Mouse (Mus musculus) naive thymus-derived CD4-positive, alpha-beta T cell, adult 2 months (primary cell): Measurements from ENCODE around the gene Gm20388.
A peak's percentile ranks its signal among the peaks of the same experiment; 100 is the strongest.

Experiments
- DNase-seq: peaks from one replicate; pipeline ENCODE4 v3.0.0-alpha.2; 2011; ENCODE audit warnings: low read depth

Gm20388 gene

DNA sequence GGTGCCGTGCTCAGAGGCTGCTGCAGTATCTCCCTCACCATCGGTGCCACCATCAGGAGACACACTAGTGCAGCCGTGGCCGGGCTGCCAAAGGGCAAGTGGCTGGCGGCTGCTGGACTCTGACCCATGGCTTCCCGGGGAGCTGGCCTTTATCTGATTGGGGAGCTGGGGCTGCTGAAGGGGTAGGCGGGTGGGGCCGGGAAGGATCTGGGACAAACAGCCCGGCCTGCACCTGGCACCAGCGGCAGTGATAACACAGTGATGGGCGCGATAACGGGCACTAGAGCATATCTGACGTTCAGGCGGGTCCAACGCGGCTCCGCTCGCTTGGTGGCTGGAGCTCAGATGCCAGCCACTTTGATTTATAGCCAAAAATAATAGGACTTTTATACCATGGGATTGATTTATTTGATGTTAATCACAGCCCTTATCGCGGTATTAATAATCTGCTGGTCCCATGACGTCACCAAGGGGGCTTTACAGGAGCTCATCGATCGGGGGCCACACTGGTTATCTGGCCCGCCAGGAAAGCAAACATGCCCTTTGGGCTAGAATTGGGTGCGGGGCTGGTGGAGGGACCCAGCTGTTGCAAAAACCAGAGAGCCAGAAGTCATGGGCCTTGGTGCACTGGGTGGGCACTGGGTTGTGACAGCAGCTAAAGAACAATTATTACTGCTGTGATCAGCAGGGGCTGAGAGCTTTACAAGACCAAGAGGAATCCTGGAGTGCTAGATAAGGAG lies 2396.2 kb downstream of the Gm20388 start:
- DNase-seq, result no peak

DNA sequence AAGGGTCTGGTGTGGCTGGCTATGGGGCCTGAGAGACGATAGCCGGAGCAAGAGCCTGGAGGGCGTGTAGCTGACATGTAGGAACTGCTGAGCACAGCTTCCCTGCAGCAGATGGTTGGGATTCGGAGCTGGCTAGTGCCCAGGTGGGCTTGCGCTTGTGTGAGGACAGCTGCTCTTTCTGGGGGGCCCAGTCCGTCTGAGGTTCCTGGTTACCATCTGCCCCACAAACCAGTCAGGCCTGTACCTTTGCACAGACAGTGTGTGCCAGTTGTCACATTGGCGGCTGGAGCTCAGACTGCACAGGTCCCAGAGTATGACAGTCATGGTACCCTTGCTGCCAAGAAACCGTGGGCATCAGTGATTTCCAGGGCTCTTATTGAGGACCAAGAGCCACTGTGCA lies 2397.2 kb downstream of the Gm20388 start:
- no peak for DNase-seq

DNA sequence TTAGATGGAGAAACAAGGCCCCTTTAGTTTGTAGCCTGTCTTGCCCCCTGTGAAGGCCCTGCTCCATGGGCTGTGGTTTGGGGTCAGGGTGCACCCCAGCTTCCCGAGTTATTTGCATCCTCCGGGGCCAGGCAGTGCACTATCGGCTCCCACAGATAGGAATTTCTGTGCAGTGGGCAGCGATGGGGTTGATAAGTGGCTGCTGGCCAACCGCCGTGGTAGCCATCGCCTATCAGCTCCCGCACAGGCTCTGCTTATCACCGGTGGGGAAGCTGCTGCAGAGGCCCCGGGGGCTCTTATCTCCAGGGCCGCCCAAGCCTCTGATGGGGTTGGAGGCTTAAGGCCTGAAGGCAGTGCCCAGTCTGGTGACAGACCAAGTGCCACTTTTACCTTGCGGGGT lies 2398.6 kb downstream of the Gm20388 start:
- DNase-seq, result no peak

DNA sequence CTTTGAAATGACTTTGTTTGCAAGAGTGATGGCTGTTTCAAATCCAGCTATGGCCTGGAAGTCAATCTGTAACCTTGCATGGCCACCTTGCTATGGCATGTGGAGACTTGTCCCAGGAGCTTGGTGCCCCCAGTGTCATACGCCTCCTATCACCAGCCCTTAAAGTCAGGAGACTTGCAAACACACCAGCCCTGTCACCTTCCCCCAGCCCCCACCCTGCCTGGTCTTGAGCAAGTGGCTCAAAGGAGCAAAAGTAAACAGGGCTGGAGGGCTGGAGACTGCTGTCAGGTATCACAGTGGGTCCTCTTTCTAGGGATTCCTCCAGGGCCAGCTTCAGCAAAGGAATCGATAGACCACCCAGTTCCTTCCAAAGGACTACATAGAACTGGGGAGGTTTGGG lies 2400.5 kb downstream of the Gm20388 start:
- no peak for DNase-seq

DNA sequence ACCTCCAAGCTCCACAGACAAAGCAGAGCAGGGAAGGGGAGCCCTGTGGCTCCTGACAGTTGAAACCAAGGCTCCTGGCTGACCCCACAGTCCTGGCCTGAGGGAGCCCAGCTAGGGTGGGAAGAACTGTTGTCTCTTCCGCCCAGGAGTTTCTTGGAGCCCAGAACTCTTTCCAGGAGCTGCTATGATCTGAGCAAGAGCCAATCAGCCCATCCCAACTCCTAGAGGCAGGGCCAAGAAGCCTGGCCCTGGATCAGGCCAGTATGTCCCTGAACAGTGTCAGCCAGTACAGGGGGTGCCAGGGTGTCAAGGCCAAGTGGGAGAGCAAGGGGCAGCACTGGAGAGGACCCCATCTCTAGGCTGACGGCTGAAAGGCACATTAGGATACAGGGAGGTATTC lies 2401.9 kb downstream of the Gm20388 start:
- no peak for DNase-seq

DNA sequence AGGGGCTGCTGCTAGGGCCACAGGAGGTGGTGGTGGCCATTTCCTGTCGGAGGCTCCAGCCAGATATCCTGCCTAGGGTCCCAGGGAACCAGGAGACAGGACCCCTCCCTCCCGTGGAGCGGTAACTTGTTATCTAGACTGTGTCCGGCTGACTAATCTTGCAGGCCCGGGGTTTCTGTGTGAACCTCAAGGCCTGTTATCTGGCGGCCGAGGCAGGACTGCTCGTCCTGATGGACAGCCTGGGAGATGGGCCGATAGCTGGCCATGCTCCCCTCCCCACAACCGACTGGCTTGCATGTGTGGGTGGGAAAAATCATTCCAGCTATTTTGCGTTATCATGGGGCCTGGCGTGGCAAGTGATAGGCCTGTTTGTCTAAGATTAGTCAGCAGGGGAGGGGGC lies 2402.7 kb downstream of the Gm20388 start:
- DNase-seq, result no peak

DNA sequence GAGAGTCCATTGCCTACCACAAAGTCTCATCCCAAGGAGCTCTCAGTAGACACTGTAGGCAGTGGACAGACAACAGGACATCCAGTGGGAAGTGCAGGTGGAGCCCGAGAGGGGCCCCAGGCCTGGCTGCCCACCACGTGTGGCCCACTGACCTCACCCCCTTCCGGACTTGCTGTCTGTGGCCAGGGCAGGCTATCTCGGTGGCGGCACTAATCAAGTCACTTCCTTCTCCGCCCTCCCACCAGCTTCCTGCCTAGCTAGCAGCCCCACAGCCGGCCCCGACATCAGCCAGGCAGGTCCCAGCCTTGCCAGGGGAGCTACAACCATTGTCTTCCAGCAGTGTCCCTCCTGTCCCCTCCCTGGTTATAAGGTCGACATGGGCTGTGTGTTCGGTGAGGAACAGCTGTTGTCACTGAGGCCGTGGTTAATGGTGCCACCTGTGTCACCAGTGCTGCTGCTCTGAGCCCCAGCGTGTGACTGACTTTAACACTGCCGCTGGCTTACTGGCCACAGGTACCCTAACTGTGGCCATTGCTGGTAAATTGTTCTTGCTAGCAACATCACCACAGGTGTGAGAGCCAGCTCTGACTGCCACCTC lies 2404.4 kb downstream of the Gm20388 start:
- DNase-seq, result no peak

DNA sequence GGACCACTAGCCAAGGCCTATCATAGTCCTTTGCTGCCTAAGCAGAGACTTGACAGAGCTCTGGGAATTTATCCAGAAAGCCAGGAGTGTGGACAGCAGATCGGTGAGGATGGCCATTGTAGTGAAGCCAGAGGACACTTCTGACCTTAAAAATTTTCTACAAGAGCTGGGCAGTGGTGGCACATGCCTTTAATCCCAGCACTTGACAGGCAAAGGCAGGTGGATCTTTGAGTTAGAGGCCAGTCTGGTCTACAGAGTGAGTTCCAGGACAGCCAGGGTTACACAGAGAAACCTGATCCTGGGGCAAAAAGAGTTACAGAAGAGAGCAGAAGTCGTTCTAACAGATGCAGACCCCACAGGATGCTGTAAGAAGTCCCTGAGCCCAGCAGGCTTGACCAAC lies 2405.8 kb downstream of the Gm20388 start:
- DNase-seq, result no peak

DNA sequence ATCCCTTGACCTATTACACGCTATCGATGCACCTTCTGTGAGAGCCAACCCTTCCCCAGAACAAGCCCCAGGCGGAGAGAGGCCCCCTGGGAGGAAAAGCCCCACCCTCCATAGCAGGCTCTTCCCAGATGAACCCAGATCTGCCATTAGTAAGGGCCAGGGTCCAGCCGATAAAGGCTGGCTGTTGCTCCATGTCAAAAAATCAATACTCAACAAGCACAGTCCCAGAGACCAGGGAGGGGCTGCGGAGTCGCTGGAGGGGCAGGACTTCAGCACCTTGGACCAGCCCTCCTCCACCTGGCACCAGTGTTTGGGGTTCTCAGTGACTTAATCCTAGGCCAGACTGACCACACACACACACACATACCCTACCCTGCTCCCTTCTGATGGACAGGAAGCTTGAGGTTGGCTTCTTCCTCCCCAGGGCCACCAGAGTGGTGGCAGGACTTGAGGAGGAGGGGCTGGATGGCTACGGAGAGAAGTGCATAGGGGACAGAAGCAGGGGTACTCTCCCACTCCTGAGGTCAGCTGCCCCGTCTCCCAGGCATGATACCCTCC lies 2407.4 kb downstream of the Gm20388 start:
- no peak for DNase-seq

DNA sequence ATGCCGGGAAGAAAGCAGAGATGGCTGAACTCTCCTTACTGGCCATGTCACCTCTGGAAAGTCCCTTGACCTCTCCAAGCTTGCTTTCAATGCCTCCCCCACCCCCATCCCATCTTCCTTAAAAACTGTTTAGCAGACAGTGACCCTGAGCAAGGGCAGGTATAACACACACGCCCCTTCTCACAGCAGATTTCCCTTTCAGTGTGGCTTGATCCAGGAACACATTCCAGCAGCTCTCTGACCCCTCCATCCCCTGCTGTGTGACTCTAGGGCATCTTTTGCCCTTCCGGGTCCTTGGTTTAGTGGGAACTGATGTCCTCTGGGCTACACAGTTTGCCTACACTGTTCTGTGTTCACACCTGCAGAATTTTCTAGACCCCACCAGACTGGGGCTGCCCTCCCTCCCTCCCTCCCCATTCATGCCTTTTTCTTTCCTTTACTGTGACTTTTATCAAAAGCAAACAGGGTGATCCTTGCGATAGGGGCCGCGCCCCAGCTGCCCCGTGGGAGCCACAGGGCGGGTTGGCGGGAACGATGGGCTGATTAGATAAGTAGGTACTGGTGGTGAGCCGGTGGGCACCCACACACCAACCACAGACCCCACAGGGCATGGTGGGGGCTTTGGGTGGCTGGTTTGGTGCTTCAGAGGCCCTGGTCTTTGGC lies 2408.5 kb downstream of the Gm20388 start:
- DNase-seq, result no peak

DNA sequence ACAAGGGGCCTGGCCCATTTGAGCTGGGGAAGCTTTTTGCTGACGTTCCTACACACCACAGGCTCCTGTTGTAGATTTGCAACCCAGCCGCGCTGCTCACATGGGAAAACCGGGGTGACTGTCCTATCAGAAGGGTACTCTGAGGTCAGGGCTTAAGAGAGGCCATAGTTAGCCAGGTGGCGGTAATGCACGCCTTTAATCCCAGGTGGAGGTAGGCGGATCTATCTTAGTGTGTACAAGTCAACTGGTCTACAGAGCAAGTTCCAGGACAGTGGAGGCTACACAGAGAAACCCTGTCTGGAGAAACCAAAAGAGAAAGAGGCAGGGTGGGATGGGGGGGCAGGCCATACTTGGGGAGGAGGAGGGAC lies 2409.1 kb downstream of the Gm20388 start:
- DNase-seq, result no peak

DNA sequence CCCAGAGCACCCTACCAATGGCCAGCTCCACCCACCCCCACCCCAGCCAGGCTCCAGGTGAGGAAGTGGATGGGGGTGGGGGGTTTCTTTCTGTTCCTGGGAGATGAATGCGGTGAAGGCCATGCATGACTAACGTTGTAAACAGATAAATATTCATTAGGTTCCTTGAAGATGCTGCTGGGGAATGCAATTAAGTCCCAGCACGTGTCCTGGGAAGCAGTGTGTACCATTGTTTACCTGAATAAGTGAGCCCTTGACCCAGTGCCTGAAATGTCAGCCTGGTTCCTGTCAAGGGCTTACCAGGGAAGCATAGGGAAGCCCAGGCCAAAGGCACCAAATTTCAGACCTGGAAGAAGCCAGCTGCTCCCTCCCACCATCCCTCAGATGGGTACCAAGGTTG lies 2409.9 kb downstream of the Gm20388 start:
- no peak for DNase-seq

DNA sequence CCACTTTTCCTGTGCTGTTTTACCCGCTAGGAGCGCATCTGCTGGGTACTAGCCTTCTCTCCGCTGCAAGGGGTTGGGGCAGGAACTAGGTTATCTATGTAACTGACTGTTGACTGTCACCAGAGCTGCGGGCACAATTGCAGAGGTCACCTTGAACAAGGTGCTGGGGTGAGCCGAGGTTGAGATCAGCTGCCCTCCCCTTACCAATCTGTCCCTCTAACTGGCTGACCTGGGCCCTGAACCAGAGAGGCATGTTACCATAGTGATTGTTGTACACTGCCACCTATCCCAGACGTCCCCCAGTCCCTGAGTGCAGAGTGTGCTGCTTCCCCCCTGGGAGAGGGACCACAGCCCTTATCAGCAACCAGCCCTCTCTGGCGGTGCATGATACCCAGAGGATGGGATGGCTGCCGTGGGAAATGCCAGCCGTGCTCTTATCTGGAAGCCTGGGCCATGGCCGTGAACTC lies 2410.8 kb downstream of the Gm20388 start:
- no peak for DNase-seq

DNA sequence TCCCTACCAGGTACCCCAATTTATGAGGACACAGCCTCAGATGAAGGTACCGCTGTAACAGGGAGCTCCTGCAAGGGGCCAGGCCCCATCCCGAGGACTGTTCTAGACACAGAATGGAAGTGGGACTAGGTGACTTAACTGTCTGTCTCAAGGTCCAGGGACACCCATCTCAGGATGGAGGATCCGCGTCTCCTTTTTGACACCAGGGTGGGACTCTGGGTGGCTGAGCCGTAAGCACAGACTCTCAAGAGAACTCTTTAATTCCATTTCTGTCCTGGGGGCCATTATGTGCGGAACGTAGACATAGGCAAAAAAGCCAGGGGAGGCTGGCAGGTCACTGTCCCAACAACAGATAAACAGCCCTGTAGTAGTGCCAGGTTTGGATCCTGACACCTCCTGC lies 2411.5 kb downstream of the Gm20388 start:
- no peak for DNase-seq

DNA sequence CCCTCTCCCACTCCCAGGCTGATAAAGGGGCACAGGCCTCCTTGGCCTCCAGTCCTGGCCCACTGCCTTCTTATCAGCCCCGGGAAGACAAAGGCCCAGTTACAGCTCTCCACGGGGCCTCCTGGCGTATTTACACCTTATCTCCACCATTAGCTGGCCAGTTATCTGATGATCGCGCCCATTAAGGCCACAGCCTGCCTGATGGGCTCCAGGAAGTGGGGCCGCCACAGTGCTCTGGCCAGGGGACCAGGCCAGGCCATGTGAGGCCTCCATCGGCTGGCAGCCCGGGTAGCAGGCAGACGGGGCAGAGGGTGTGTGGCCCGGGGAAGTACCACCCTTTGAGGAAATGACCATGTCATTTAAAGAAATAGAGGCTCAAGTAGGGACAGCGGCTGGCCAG lies 2412.2 kb downstream of the Gm20388 start:
- DNase-seq, result no peak

DNA sequence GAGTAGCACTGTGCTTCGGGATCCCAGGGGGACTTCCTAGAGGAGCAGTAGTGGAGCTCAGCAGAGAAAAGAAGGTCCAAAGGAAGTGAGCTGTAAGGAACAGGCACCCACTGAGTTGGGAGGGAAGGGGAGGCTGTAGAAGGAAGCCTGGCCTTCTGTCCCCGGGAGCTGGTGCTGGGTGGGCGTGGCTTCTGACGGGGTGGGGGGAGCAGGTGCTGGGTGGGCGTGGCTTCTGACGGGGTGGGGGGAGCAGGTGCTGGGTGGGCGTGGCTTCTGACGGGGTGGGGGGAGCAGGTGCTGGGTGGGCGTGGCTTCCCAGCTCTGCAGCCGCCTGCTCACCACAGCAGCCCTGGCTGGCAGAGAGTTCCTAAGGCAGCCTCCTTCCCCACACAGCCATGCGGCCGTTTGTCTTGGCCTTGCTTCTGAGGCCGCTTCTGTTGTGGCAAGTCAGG lies 2413.3 kb downstream of the Gm20388 start:
- peak; percentile 27 for DNase-seq

DNA sequence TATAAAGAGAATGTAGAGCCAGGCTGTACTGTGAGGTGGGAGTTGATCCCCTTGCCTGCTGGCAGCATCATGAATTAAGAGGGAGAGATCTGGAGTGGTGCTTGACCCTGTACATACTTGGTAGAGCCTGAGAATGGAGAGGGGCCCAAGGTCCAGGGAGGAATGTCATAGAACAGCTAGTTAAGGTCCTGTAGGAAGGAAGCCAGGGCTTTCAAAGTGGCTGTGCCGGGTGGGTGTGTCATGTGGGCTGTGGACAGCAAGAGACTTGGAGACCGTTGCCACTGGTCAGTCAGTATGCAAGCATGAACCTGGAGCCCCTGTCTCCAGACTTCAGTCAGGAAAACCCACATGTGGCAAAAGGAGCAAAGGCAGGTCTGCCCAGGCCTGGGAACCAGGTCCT lies 2414.6 kb downstream of the Gm20388 start:
- DNase-seq, result no peak

DNA sequence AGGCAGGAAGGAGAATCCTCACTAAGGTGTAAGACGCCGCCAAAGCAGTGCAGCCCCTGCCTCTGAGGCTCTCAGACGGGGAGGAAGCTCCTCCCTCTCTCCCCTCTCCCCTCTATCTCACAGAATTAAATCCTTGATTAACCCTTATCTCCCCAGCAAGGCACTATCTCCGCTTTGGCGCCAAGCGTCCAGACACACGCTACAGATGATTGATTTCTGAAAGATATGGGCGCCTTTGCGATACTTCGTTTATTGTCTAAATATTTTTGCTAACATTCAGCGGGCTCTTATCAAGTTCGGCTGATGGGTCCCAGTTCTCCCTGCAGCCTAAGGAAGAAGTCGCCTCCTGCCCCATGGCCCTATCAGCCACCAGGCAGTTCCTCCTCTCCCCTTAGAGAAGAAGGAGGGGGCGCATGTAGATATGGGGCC lies 2415.5 kb downstream of the Gm20388 start:
- no peak for DNase-seq

DNA sequence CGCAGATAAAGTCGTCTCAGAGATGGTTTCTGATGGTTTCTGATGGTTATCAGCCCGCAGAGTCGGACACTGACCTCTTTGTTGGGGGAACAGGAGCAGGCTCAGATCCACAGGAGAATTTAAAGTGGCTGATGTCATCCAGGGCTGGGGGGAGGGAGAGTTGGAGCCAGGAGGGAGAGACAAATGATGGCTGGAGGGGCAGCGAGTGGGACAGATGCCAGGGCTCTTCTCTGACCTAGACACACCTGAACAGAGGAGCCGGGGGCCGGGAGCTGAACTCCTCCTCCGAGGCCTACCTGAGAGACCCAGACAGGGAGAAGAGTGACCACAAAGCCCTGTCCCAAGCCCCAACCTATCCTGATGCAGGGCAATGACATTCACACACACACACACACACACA lies 2418.4 kb downstream of the Gm20388 start:
- DNase-seq, result no peak

DNA sequence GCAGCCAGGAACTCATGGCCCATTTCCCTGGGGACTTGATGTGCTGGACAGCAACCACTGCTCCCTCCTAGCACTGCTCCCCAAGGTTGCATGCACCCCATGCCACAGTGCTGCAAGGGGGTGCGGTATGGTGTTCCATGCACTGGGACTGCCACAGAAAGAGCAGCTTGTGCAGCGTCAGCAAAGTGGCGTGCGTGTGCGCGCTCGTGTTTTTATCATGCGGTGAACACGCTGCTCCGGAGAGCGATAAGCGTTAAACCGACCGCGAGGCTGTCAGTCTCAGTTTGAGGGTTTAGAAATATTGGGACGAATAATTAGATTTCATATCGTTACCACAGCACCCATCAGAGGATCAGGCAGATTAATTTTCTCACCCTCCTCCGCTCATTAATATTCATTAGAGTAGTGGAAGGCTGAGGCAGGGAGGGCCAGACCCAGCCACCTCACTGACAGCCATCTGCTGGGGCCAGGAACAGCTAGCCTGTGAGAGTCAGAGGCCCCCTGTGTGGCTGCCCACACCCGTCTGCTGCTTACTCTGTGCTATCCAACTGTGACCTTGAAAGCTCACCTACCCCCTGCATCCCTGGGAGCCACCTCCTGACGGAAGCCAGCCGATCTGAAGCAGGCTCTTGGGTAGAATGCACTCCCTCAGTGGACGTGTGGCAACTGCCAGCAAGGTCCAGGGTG lies 2419.1 kb downstream of the Gm20388 start:
- DNase-seq, result no peak

DNA sequence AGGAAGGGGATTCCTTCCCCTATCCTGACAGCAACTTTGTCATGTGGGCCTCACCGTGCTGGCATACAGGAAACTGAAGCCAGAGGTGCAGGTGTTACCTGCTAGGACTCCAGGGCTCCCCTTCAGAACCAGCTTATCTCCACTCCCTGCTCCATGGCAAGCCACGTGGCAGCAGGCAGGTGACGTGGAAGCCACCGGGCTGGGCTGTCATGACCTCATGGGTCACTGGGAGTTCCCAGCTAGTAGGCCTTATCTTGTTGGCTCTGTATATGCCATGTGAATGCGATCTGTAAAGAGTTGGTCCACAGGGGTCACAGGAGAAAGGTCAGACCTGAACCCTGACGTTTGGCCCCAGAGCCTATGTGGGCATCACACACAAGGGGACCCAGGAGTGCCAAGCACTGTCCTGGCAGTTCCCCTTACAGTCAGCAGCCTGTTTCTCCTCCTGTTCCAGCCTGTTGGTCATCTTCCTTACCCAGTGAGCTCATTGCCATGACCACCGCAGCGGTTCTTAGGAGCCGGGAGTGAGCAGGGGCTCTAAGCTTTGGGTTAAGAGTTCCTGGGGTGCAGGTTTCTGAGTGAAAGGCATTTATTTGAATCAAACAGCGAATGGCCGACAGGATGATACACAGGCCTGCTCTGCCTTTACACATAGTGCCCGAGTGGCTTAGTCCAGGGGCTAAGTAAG lies 2419.9 kb downstream of the Gm20388 start:
- no peak for DNase-seq

DNA sequence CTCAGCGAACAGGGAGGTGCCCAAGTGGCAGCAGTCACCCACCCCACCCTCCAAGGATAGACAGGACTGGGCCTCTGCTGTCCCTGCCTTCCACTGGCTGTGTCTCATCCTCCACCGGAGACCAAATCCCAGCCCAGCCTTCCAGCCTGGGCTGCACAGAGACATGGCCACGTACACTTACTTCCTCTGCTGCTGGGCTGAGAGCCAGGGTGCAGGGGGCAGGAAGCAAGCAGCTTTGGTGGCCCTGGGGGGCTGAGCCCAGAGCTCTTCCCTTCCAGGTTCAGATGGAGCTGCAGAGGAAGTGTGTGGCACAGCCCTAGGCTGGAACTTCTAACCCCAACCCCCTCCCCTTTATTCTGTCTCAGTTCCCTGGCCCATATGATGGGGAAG lies 2420.5 kb downstream of the Gm20388 start:
- no peak for DNase-seq
